Mouse (Mus musculus) heart, postnatal 14 days (tissue): ENCODE results near the gene Cnpy3. TPM values are rescaled to one million over a fixed set of nuclear protein-coding genes. Genes with fewer than 3 reads are reported as not detected.
"Not testable (repeated sequence)": the region's sequence is repeated elsewhere in the genome, so short reads cannot be mapped to it uniquely, and the experiment has no call there.

Experiments
- DNase-seq, 2 experiments: peaks; one replicate each; pipeline ENCODE4 v3.0.0; 2021 to 2022
- intact Hi-C: fragments of 180-260 bp; cut with DNase I; formaldehyde crosslinking; loops from one replicate; pipeline ENCODE4 v1.15.1; 2025
- total RNA-seq, 2 experiments: library from RNA; stranded (reverse); gene quantifications; 2 replicates each; pipeline ENCODE4 v1.2.3; 2021

Gene Cnpy3
- total RNA-seq, 2 experiments from 2014 or later: 18.7 to 19.4 TPM

GRCm38 (mm10) chr17:46770546-46770945 lies 18.5 kb upstream of the Cnpy3 start:
- intact Hi-C loops: no loop called here
- no peak for DNase-seq

GRCm38 (mm10) chr17:46767868-46768267 lies 15.9 kb upstream of the Cnpy3 start:
- intact Hi-C loops: no loop called here
- DNase-seq: no peak

GRCm38 (mm10) chr17:46764916-46765315 lies 12.9 kb upstream of the Cnpy3 start:
- intact Hi-C loops, DNase-seq: not testable (repeated sequence)

GRCm38 (mm10) chr17:46763544-46763943 lies 11.5 kb upstream of the Cnpy3 start, which contains the start of gene Ptcra:
Gene Ptcra, minus strand, starts transcription at chr17:46763712.
- DNase-seq: no peak
- intact Hi-C loops: no loop called here

- DNase-seq: no peak
- intact Hi-C loops: no loop called here
These were observed 6.7 kb upstream of the Cnpy3 start for GRCm38 (mm10) chr17:46758753-46759152.

DNA sequence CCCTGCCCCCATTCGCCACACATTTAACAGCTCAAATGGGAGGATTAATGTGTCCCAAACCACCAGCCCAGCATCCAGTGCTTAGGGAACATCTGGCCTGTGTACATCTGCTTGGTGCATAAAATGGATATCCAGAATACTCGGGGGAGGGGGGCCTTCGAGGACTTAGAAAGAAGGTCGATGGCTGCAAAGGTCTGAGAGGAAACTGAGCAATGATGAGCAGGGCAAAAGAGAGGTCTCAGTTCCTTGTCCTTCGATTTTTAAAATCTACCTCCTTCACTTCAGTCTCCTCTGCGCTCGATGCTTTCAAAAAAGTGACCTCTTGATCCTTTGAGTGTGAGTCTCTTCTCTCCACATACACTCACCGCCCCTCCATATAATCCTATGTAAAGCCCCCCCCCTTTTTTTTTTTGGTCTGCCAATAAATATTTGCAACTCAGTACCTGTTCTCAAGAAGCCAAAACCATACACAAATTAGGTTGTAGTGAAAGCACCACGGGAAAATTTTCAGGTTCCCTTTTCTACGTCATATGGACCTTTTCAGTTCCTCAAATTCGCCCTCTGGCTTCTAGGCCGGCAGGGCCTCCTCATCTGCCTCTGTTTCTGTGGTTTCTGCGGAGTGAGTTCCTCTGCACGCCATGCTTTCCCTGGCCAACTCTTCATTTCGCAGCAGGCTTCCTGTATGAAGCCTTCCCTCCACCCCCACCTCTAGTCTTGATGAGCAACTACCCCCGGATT lies 789 bp downstream of the Cnpy3 start:
- intact Hi-C loops: no loop called here
- DNase-seq: no peak

DNA sequence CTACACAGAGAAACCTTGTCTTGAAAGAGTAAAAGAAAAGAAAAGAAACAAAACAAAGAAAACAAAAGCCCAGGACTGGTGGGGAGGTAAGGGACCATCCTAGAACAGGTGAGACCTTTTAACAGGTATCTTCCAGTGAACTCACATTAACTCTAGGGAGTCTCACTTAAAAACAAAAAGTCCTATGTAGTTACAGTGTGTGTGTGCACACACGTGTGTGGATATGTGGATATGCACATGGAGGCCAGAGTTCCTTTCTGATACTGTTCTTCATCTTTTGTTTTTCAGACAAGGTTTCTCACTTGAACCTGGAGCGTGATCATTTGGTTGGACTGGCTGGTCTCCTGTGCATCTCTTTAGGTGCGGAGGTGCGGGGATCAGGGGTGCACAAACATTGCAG lies 1.4 kb downstream of the Cnpy3 start:
- intact Hi-C loops: no loop called here
- DNase-seq: no peak

DNA sequence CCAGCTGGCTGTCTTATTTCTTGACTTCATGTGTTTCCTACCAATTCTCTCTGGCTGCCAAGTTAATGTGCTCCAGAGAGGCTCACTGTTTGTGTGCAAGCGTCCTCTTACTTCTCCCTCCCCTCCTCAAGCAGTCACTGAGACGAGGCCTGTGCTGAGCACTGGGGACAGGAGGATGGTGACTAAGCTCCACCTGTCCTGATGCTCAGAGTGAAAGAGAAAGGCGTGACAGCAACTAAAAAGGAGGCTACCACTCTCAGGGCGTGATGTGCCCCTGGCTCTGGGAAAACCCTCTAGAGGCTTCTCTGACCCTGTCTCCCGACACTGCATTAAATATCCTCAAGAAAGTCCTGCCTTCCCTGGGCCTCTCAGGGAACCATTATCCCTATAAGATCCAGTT lies 2.7 kb downstream of the Cnpy3 start:
- DNase-seq: no peak
- intact Hi-C loops: no loop called here

DNA sequence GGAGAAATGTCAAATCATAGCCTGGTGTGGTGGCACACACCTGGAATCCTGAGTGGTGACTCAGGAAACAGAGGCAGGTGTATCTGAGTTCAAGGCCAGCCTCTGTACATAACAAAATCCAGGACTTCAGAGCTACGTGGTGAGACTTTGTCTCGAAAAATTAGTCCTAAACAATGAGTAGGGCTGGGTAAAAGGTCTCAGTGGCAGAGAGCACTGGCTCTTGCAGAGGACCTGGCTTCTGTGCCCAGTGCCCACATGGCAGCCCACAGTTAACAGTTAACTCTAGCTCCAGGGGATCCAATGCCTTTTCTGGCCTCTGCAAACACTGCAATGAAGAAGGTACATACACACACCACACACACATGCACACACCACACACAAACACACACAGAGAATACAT lies 4.2 kb downstream of the Cnpy3 start:
- DNase-seq: no peak
- intact Hi-C loops: no loop called here

- intact Hi-C loops: no loop called here
- no peak for DNase-seq
These were observed 4.8 kb downstream of the Cnpy3 start for GRCm38 (mm10) chr17:46747234-46747633.

- no peak for DNase-seq
- intact Hi-C loops: no loop called here
These were observed 6.5 kb downstream of the Cnpy3 start for GRCm38 (mm10) chr17:46745506-46745905.

GRCm38 (mm10) chr17:46742986-46743385 lies 9.0 kb downstream of the Cnpy3 start:
- intact Hi-C loops: no loop called here
- no peak for DNase-seq

GRCm38 (mm10) chr17:46741305-46741704 lies 10.7 kb downstream of the Cnpy3 start:
- intact Hi-C loops: no loop called here
- no peak for DNase-seq

DNA sequence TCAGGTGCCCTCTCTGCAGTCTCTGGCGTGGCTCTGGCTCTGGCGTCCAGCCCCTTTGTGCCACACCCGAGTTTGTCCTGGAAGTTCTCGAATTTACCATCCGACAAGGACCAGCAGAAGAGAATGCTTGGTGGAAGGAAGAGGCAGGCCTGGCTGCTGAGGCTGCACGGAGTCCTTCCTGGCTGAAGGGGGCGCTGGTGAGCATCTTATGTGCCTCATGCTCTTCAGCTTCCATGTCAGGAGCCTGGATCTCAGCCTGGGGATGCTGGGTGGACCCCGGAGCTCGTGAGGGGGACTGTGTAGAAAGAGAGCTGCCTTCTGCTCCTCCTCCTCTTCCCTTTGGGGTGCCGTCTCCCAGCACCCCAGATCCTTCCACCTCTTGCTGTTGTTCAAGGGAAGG lies 15.9 kb downstream of the Cnpy3 start:
- peak; percentile 25 to 33 for DNase-seq

DNA sequence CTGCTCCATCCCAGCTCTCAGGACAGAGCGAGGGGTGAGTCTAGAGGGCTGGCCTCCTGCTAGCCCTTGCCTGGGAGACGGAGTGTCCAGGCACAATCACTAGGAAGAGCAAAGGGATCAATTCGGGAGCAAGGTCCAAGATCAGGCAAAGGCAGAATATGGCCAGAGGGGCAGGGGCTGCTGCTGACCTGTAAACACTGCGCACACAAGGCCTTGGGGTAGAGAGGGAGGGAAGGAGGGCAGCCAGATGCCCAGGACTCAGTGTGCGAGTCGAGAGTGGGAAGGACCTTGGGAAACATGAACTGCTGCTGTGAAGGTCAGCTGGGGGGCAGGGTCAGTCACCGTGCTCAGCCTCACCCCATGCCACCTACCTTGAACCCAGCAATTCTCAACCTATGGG lies 16.7 kb downstream of the Cnpy3 start:
- intact Hi-C loops: no loop called here
- DNase-seq: no peak

More for the DNA sequence above, 15.9 kb downstream of the Cnpy3 start:
- intact Hi-C loops: no loop called here

GRCm38 (mm10) chr17:46734055-46734454 lies 18.0 kb downstream of the Cnpy3 start:
- DNase-seq: no peak
- intact Hi-C loops: no loop called here

DNA sequence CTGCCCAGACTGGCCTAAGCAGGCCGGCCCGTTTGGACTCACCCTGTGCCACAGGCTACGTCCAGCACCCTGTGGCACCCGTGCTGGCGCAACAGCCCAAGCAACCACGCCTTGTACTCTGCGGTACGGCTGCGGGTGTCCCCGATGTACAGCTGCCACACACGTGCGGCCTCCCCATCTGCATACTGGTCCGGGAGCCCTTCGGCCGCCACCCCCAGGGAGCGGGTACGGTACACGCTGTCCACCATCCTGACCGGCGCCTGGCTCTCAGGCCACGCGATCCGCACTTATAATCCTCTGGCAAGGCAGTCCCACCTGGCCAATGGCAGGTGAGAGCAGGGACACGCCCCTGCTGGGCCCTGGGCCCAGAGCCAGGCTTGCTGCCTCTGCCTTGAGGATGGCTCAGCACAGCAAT lies 23.1 kb downstream of the Cnpy3 start, which contains the start of gene Gnmt:
Gene Gnmt (minus strand): TSS at position 265 of the 415 bp plus-strand sequence.
- intact Hi-C loops: no loop called here
- DNase-seq: no peak

GRCm38 (mm10) chr17:46728496-46728895 lies 23.5 kb downstream of the Cnpy3 start:
- intact Hi-C loops: no loop called here

DNA sequence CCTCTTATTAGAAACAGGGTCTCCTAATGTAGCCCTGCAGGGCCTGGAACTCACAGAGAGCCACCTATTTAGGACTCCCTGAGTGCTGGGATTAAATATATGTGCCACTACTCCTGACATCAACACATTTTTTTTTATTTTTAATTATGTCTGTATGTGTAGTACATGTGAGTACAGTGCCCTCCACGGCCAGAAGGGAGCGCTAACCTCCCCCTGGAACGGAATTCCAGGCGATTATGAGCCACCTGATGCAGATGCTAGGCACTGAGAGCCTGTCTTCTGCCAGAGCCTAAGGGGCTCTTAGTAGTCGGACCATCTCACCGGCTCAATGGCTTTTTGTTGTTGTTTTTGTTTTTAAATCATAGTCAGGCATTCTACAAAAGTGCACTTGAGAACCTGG lies 24.0 kb downstream of the Cnpy3 start:
- intact Hi-C loops: no loop called here
- no peak for DNase-seq

More at GRCm38 (mm10) chr17:46728496-46728895, 23.5 kb downstream of the Cnpy3 start:
- no peak for DNase-seq

GRCm38 (mm10) chr17:46727271-46727670 lies 24.7 kb downstream of the Cnpy3 start:
- intact Hi-C loops: no loop called here
- DNase-seq: no peak

DNA sequence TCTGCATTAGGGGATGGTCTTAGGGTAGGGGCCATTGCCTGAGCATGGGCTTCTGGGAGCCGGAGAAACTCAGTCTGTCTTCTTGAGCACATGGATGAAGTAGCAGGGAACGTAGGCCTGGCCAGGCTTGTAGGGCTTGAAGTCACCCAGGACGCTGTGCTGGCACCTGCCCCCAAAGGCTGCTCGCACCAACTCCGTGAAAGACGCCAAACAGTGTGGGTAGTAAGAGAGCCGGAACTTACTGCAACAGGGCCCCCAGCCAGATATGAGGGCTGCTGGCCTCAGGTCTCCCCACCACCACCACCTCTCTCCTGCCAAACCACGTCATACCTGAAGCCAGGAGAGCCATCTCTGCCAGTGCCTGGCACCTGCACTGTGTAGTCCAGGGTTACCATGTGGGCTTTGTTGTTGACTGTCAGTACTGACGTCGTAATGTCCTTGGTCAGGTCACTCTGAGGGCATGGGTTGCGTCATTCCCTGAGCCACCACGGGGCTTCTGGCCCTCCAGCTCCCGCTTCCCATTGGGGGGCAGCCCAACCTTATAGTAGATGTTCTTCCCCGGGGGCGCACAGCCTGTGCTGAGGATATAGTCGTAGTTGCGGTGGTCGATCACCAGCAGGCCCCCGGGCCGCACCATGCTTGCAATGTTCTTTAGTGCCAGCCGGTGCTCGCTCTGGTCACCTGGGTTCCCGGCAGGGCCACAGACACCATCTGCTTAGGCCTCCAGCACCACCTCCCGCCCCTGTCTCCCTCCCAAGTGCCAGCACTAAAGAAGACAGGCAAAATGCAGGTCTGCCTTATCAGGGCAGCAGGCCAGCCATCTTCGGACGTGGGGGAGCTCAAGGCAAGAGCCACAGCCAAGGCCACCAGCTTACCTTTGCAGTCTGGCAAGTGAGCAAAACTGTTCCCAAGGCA lies 26.0 kb downstream of the Cnpy3 start:
- no peak for DNase-seq
- intact Hi-C loops: no loop called here
